Mouse (Mus musculus): Measurements from ENCODE around the gene Ankrd13b.
"Not testable (repeated sequence)": the region's sequence is repeated elsewhere in the genome, so short reads cannot be mapped to it uniquely, and the experiment has no call there.

Ankrd13b gene

DNA sequence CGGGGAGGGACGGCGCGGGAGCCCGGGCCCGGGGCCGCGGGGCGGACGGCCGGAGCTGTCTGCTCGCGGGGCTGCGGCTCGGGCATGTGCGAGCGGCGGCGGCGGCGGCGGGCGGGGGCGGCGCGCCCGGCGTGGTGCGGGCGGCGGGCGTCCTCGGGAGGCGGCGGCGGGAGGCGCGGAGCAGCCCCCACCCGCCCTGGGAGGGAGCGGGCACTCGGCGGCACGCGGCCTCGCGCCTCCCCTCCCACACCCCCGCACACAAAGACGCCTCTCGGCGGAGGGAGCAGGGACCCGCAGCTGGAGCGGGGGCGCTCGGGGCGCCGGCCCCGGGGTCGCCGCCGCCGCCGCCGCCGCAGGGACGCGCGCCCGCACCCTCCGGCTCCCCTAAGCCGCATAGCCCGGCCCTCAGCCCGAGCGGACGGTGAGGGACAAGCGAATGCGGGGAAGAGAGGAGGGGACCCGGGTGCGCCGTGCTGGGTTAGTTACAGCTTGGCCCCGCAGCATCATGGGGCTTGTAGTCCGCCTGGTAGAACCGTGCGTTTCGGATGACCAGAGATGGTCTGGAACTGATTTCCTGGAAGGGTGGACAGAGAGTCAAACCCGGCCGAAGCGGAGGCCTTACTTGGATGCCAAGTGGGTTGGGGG lies at the start of gene Ankrd13b:
TSS of gene Ankrd13b (minus strand) at position 88 of the 645 bp plus-strand sequence.
- DNase-seq (ENCODE audit: low spot score in 2 of 2), result peak in 1 of 2 experiments; percentile 84

GRCm38 (mm10) chr11:77532202-77532846 lies 42.8 kb upstream of the Ankrd13b start:
- DNase-seq (ENCODE audit: low spot score in 2 of 2), result no peak

GRCm38 (mm10) chr11:77530862-77531261 lies 41.4 kb upstream of the Ankrd13b start:
- DNase-seq (ENCODE audit: low spot score in 2 of 2), result no peak

DNA sequence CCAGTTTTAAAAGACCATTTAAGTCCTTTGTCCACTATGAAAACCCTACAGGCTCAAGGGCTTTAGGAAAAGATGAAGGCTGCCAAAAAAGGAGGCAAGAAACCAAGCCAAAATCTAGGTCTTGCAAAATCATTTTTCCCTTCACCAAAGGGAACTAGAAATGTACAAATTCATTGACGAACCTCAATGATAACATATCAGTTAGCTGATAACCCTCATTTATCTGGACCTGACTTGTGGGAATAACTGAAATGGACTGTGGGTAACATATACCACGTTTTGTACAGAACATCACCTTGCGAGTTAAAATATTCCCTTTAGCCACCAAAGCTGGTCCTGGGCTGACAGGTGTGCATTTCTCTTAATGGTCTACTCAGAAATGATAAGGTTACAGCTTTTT lies 40.2 kb upstream of the Ankrd13b start:
- no peak for DNase-seq (ENCODE audit: low spot score in 2 of 2)

GRCm38 (mm10) chr11:77528420-77528819 lies 38.9 kb upstream of the Ankrd13b start:
- DNase-seq (ENCODE audit: low spot score in 2 of 2), result not testable (repeated sequence)

DNA sequence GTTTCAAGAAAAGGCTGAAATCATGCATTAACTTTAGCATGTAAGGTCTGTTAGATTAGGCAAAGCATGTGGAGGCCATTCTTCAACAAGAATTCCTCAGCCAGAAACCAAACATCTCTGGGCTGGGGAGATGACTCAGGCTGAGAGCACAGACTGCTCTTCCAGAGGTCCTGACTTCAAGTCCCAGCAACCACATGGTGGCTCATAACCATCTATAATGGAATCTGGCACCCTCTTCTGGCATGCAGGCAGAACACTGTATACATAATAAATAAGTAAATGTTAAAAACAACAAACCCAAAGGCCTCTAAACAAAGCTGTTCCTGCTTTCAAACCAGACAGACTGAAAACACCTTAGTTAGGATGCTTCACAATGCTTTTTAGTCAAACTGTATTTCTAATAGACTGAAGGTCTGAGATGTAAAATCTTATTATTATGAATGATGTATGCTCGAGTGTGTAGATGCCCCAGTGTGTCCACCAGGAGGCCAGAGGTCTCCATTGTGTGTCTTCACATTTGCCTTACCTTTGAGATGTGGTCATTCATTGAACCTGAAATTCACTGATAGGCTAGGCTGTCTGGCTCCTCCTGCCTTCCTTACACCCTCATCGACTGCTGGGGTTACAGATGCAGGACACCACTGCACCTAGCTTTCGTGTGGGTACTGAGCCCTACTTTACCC lies 36.5 kb upstream of the Ankrd13b start:
- no peak for DNase-seq (ENCODE audit: low spot score in 2 of 2)

- no peak for DNase-seq (ENCODE audit: low spot score in 2 of 2)
These were observed 31.4 kb upstream of the Ankrd13b start for GRCm38 (mm10) chr11:77520601-77521529.

GRCm38 (mm10) chr11:77519043-77519442 lies 29.6 kb upstream of the Ankrd13b start, which contains the start of gene Gm10392:
TSS of gene Gm10392 (minus strand) at chr11:77519198.
- DNase-seq (ENCODE audit: low spot score in 2 of 2), result no peak

GRCm38 (mm10) chr11:77518051-77518798 lies 28.7 kb upstream of the Ankrd13b start:
- DNase-seq (ENCODE audit: low spot score in 2 of 2), result no peak

GRCm38 (mm10) chr11:77516553-77517425 lies 27.3 kb upstream of the Ankrd13b start:
- no peak for DNase-seq (ENCODE audit: low spot score in 2 of 2)

DNA sequence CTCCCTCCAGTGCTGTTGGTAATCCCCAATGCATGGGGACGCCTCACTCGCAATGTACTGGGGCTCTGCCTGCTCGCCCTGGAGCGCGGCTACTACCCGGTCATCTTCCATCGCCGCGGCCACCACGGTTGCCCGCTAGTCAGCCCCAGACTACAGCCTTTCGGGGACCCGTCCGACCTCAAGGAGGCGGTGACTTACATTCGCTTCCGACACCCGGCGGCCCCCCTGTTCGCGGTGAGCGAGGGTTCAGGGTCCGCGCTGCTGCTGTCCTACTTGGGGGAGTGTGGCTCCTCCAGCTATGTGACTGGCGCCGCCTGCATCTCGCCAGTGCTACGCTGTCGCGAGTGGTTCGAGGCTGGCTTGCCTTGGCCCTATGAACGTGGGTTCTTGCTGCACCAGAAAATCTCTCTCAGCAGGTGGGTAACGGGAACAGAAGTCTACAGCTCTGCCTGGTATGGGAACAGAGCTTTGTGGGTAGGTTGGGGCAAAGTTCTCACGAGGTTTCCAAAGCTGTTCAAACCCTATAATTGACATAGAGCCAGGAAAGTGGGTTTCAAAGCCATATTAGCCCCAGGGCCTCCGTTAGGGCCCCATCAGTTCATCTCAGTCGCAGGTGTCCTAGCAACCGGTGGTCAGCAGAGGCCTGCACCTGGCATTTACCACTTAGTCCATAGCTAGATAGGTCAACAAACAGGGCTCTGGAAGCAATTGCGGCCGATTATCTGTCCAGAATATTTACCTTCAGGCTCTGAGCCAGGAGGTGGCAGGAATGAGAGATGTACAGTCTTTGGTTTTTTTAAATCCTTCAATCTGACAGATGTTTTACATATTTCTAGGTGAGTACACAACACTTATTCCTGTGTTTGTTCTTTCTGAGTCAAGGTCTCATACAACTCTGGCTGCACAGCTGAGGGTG lies 26.4 kb upstream of the Ankrd13b start, which contains the start of gene Trp53i13:
TSS of gene Trp53i13 (minus strand) at position 344 of the 916 bp plus-strand sequence.
- DNase-seq (ENCODE audit: low spot score in 2 of 2), result no peak

- DNase-seq (ENCODE audit: low spot score in 2 of 2), result no peak
These were observed 25.6 kb upstream of the Ankrd13b start, which contains the start of gene Abhd15 for GRCm38 (mm10) chr11:77514832-77515636. TSS of gene Abhd15 (plus strand) at chr11:77515121.

DNA sequence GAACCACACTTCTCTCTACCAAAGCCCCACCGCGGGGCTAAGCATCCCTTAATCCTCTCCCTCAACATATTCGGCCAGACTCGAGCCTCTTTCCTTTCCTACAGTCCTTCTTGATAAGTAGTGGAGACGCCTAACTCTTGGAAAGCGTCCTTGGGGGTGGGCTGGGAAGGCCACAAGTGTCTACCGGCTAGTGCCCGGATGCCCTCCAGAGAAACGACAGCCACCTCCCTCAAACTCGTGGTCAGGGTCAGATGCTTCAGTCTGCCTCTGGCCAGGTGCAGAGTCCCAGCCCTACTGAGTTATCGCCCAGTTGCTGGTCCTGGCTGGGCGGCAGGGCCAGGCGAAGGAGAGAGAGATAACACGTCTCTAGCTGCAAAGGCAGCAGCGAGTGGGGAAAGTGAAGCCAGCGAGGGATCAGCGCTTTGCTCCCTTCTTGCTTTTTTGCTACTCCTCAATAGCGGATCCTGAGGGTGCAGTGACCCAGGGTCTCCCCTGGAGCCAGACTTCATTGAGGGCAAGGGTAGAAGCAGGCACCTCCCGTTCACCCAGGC lies 24.9 kb upstream of the Ankrd13b start:
- DNase-seq (ENCODE audit: low spot score in 2 of 2), result no peak

- DNase-seq (ENCODE audit: low spot score in 2 of 2), result no peak
These were observed 24.3 kb upstream of the Ankrd13b start for GRCm38 (mm10) chr11:77513811-77514170.

- peak in 1 of 2 experiments; percentile 50 for DNase-seq (ENCODE audit: low spot score in 2 of 2)
These were observed 23.7 kb upstream of the Ankrd13b start for GRCm38 (mm10) chr11:77512891-77513810.

GRCm38 (mm10) chr11:77511336-77511735 lies 21.9 kb upstream of the Ankrd13b start:
- no peak for DNase-seq (ENCODE audit: low spot score in 2 of 2)
